Mouse (Mus musculus) inflammation-experienced regulatory T-cells, adult 6 months (primary cell): ENCODE measurements around the gene Cst6. TPM values are rescaled to one million over a fixed set of nuclear protein-coding genes. Genes with fewer than 3 reads are reported as not detected.
"Not testable (repeated sequence)": the region's sequence is repeated elsewhere in the genome, so short reads cannot be mapped to it uniquely, and the experiment has no call there.

Experiments used
- ATAC-seq: one replicate; pipeline ENCODE4 v1.8.0; 2017
- polyA plus RNA-seq, 3 experiments: library from polyadenylated mRNA; unstranded; fragments of 100-300 nt; shearing (Covaris generic); gene quantifications; one replicate each; pipeline ENCODE4 v1.2.1; 2017

Gene Cst6
- 10 to 100 TPM in 1 of 3 experiments, 1 to 10 TPM in 2; 3.1 to 11.4 (median 5.6) TPM for polyA plus RNA-seq

- not testable (repeated sequence) for ATAC-seq
Measured at GRCm38 (mm10) chr19:5349502-5349873, at the start of gene Cst6. Gene Cst6 (minus strand): TSS chr19:5349574.

- ATAC-seq = no peak
Measured at GRCm38 (mm10) chr19:5395371-5395770, 46.0 kb upstream of the Cst6 start.

GRCm38 (mm10) chr19:5394168-5394567, 44.8 kb upstream of the Cst6 start:
- ATAC-seq = no peak

- no peak for ATAC-seq
Measured at GRCm38 (mm10) chr19:5392892-5393291, 43.5 kb upstream of the Cst6 start.

GRCm38 (mm10) chr19:5390416-5390815, 41.0 kb upstream of the Cst6 start:
- no peak for ATAC-seq

- ATAC-seq = peak; percentile 84
Measured at GRCm38 (mm10) chr19:5389647-5390046, 40.3 kb upstream of the Cst6 start.

- ATAC-seq = peak; percentile 86
Measured at GRCm38 (mm10) chr19:5388588-5389242, 39.3 kb upstream of the Cst6 start, which contains the start of gene Sart1. Gene Sart1 (minus strand): TSS chr19:5388703.

GRCm38 (mm10) chr19:5388011-5388441, 38.7 kb upstream of the Cst6 start:
- no peak for ATAC-seq

- ATAC-seq = no peak
Measured at GRCm38 (mm10) chr19:5384715-5385114, 35.3 kb upstream of the Cst6 start.

- no peak for ATAC-seq
Measured at GRCm38 (mm10) chr19:5383326-5383725, 34.0 kb upstream of the Cst6 start.

- ATAC-seq = no peak
Measured at GRCm38 (mm10) chr19:5377446-5377845, 28.1 kb upstream of the Cst6 start.

GRCm38 (mm10) chr19:5374748-5375147, 25.4 kb upstream of the Cst6 start:
- no peak for ATAC-seq

GRCm38 (mm10) chr19:5374177-5374576, 24.8 kb upstream of the Cst6 start:
- ATAC-seq = no peak

GRCm38 (mm10) chr19:5372724-5373123, 23.4 kb upstream of the Cst6 start:
- no peak for ATAC-seq

GRCm38 (mm10) chr19:5370932-5371331, 21.6 kb upstream of the Cst6 start:
- no peak for ATAC-seq

- ATAC-seq = no peak
Measured at GRCm38 (mm10) chr19:5367455-5367854, 18.1 kb upstream of the Cst6 start.

- peak; percentile 7 for ATAC-seq
Measured at GRCm38 (mm10) chr19:5367053-5367359, 17.6 kb upstream of the Cst6 start, which contains the start of gene Banf1. Gene Banf1 (minus strand): TSS chr19:5367168.

GRCm38 (mm10) chr19:5366175-5367052, 17.0 kb upstream of the Cst6 start, which contains the start of gene Eif1ad:
Gene Eif1ad (plus strand): TSS chr19:5366741.
- ATAC-seq = peak; percentile 88

- ATAC-seq = peak; percentile 7
Measured at GRCm38 (mm10) chr19:5365751-5366150, 16.4 kb upstream of the Cst6 start.

GRCm38 (mm10) chr19:5364124-5364523, 14.8 kb upstream of the Cst6 start:
- ATAC-seq = no peak

- ATAC-seq = no peak
Measured at GRCm38 (mm10) chr19:5362186-5362585, 12.8 kb upstream of the Cst6 start.

- no peak for ATAC-seq
Measured at GRCm38 (mm10) chr19:5356080-5356479, 6.7 kb upstream of the Cst6 start.

GRCm38 (mm10) chr19:5353609-5354008, 4.2 kb upstream of the Cst6 start:
- no peak for ATAC-seq
